Mouse (Mus musculus) frontal cortex, postnatal 36 days (tissue): ENCODE data around the gene Gm2012.
"Not testable (repeated sequence)": the region's sequence is repeated elsewhere in the genome, so short reads cannot be mapped to it uniquely, and the experiment has no call there.

Experiments
- DNase-seq, 2 experiments: peaks; one replicate each; pipeline ENCODE4 v3.0.0; 2022; ENCODE audit warnings: low spot score in 2 of 2

Gm2012 gene

GRCm38 (mm10) chrX:26231255-26231654, at the start of gene Gm2012:
Gm2012 (minus strand) TSS chrX:26231355.
- not testable (repeated sequence) for DNase-seq

GRCm38 (mm10) chrX:26159146-26159545, 72.0 kb downstream of the Gm2012 start:
- DNase-seq, result not testable (repeated sequence)
